Mouse (Mus musculus): ENCODE results near the gene Vmn1r40. TPM values are rescaled to one million over a fixed set of nuclear protein-coding genes. Genes with fewer than 3 reads are reported as not detected.

The Vmn1r40 gene
- not detected in 2 replicates for polyA plus RNA-seq (2015; fragmentation: Nextera tagmentation; extraction: Ambion mirVana)

DNA sequence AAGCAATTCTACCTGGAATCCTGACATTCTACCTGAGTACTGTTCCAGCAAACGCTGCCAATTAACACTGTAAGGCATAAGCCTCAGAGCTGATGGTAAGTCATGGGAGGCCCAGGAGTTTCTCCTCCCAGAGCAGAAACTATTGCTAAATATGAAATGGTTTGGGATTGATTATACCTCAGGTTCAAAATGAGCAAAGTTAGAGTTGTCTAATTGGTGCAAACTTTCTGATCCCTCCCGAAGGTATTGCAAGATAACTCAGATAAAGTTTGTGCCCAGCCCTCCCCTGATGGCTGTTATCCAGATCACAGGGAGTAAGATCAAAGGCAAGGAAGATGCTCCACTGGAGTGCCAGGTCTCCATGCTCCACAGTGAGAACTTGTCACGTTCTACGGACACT lies at the start of gene Vmn1r40:
Gene Vmn1r40, plus strand, starts transcription at position 301 of the 400 bp plus-strand sequence.
- ATAC-seq (replicated peaks) = no peak
- WGBS = 86% methylated on average over 4 of the region's 4 CpGs
- H3K27me3 ChIP-seq (replicated peaks) = no peaks in the 10 kb centered on the region

DNA sequence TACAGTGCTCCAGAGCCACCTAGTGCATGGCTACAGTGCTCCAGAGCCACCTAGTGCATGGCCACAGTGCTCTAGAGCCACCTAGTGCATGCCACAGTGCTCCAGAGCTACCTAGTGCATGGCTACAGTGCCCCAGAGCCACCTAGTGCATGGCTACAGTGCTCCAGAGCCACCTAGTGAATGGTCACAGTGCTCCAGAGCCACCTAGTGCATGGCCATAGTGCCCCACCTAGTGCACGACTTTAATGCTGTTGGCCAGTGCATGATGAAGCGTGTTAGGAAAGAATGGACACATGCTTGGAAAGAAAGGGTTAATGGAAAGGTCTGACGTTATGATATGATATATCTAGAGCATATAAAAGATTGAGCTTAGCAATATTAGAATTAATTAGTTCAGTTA lies 49.0 kb upstream of the Vmn1r40 start:
- H3K9ac ChIP-seq = no peak overlapping the region
- no peaks in the 10 kb centered on the region for H3K4me1 ChIP-seq
- no peaks in the 10 kb centered on the region for H3K9me3 ChIP-seq
- ATAC-seq (replicated peaks) = no peak
- H3K27me3 ChIP-seq (replicated peaks) = no peaks in the 10 kb centered on the region
- no peak overlapping the region for H3K4me2 ChIP-seq
- H3K36me3 ChIP-seq (replicated peaks) = no peaks in the 10 kb centered on the region; the same call in 1 of the 2 replicates
- 77% methylated on average over 3 of the region's 3 CpGs for WGBS
- H3K27ac ChIP-seq = no peak overlapping the region
- no peak overlapping the region for H3K4me3 ChIP-seq

More for the DNA sequence above, at the start of gene Vmn1r40:
- Histone ChIP-seq H3K4me1 (no peaks in the 10 kb centered on the region), H3K36me3 (replicated peaks) (no peaks in the 10 kb centered on the region), H3K9me3 (no peaks in the 10 kb centered on the region), H3K4me2 (no peak within 1 kb of the TSS), H3K27ac (no peak within 1 kb of the TSS), H3K9ac (no peak within 1 kb of the TSS), H3K4me3 (no peak within 1 kb of the TSS)

DNA sequence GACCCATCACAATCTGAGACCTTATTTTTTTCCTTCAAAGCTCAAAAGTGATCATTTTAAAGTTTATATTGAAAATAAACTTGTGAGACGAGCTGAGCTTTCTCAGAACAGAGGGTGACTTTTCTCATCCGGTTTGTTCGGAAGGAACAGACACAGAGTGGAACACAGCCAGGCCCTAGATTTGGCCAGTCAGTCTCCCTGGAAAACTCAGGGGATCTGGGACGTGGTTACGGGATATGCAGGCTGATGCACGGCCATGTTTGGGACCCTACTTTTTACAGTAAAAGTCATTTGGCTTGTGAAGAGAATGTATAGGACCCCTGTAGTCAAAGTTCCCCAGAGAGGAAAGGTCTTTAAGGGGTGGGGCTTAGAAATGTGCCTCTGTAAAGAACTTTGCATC lies 48.4 kb upstream of the Vmn1r40 start:
- Histone ChIP-seq H3K9ac (no peak overlapping the region), H3K4me1 (no peaks in the 10 kb centered on the region), H3K27me3 (replicated peaks) (no peaks in the 10 kb centered on the region), H3K27ac (no peak overlapping the region), H3K9me3 (no peaks in the 10 kb centered on the region), H3K4me3 (no peak overlapping the region), H3K36me3 (replicated peaks) (no peaks in the 10 kb centered on the region; the same call in 1 of the 2 replicates), H3K4me2 (no peak overlapping the region)
- ATAC-seq (replicated peaks) = no peak
- 86% methylated on average over 6 of the region's 6 CpGs for WGBS

DNA sequence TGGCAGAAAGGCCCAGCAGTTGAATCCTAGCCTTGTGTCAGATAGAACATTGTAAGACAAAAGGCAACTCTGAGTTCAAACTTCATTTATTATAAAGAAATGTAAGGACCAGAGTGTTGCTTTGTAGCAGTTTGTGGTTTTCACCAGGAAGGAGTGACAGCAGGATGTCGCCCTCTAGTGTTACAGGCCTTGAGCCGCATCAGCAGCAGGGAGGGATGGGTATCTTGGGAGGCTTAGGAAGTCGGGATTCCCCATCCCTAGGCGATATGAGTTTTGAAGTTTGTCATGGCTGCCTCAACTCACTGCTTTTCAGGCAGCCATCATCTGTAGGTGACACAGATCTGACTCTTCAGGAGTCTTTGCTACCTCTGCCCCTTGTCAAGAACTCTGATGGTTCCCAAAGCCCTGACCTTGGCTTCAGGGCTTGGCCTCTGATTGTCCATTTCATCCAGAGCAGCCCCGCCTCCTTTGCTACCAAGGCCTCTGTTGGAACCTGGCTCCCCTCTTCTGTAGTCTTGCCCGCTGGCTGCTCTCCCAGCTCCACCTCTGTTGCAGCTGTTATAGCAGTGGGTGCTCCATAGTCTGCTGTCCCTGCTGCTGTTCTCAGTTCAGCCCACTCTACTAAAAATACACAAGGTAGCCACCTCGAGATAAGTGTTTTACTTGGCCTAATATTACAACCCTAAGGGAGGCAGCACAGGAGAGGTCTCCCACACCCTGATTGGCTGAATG lies 47.5 kb upstream of the Vmn1r40 start:
- no peaks in the 10 kb centered on the region; the same call in 1 of the 2 replicates for H3K36me3 ChIP-seq (replicated peaks)
- H3K4me1 ChIP-seq = no peaks in the 10 kb centered on the region
- no peak overlapping the region for H3K4me2 ChIP-seq
- no peaks in the 10 kb centered on the region for H3K27me3 ChIP-seq (replicated peaks)
- H3K9me3 ChIP-seq = no peaks in the 10 kb centered on the region
- H3K4me3 ChIP-seq = no peak overlapping the region
- ATAC-seq (replicated peaks) = no peak
- H3K27ac ChIP-seq = no peak overlapping the region
- WGBS = 33% methylated on average over 7 of the region's 7 CpGs
- H3K9ac ChIP-seq = no peak overlapping the region

DNA sequence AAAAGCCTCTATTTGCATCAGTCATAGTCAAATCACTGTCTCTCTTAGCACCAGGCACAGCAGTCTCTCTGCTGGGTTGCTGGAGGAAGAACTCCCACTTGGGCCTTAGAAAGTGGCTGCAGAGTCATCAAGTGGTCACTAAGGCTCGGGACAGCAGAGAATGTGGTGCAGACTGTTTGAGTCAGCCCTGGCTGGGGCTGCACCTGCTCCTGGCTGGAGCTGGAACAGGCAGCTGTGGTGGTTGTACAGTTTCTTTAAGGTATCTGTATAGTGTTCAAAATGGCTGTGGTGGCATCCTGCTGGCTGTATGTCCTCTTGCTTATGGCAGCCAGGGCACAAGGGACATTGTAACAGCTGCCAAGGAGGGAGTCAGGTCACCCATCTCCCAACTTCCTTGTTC lies 46.9 kb upstream of the Vmn1r40 start:
- no peaks in the 10 kb centered on the region for H3K27me3 ChIP-seq (replicated peaks)
- no peak overlapping the region for H3K27ac ChIP-seq
- no peak overlapping the region for H3K4me3 ChIP-seq
- H3K36me3 ChIP-seq (replicated peaks) = no peaks in the 10 kb centered on the region; the same call in 1 of the 2 replicates
- H3K9me3 ChIP-seq = no peaks in the 10 kb centered on the region
- no peak for ATAC-seq (replicated peaks)
- H3K9ac ChIP-seq = no peak overlapping the region
- H3K4me1 ChIP-seq = no peaks in the 10 kb centered on the region
- no peak overlapping the region for H3K4me2 ChIP-seq
- 83% methylated on average over 1 of the region's 1 CpGs for WGBS

DNA sequence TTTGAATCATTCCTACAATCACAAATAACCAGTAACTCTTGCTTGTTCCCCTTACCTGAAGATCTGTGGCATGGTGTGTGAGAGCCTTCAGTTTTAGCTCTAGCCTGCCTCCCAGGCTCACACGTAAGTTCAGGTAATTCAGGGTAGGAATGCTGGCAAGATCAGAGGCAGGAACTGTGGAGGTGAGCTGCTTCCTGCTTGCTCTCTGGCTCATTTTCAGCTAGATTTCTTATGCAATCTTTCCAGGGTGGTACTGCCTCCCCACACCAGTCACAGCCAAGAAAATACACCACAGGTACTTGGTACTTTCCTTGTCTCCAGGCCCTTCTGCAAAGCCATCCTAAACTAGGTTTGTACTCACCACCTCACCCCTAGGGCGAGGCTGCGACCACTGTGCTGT lies 44.8 kb upstream of the Vmn1r40 start:
- Histone ChIP-seq H3K27me3 (replicated peaks) (no peaks in the 10 kb centered on the region), H3K4me3 (no peak overlapping the region), H3K9ac (no peak overlapping the region), H3K4me1 (no peaks in the 10 kb centered on the region), H3K27ac (no peak overlapping the region), H3K9me3 (no peaks in the 10 kb centered on the region), H3K36me3 (replicated peaks) (no peaks in the 10 kb centered on the region; the same call in 1 of the 2 replicates), H3K4me2 (no peak overlapping the region)
- no peak for ATAC-seq (replicated peaks)
- WGBS = 91% methylated on average over 3 of the region's 3 CpGs

DNA sequence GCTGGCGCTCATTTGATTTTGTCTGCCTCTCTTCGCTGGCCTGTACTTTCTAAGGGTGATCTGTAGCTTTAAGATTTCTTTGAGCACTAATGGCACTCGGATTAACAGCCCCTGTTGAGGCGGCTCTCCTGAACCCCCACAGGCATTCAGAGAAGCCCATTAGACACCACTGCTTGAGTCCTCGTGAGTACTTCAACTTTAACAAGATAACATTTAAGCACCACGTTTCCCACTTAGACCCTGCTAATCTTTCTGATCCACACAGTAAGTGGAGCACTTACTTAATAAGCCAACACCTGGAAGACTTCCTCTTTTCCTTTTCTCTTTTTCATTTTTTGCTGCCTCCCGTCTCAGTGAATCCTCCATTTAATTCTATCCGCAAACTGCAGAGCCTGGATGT lies 42.2 kb upstream of the Vmn1r40 start:
- WGBS = 43% methylated on average over 8 of the region's 8 CpGs
- no peaks in the 10 kb centered on the region for H3K9me3 ChIP-seq
- 0 out of 2 replicates have a peak, but pooled peaks have one; percentile 38 for ATAC-seq (replicated peaks)
- H3K4me1 ChIP-seq = no peaks in the 10 kb centered on the region
- H3K9ac ChIP-seq = no peak overlapping the region
- no peak overlapping the region for H3K4me2 ChIP-seq
- no peaks in the 10 kb centered on the region for H3K27me3 ChIP-seq (replicated peaks)
- H3K36me3 ChIP-seq (replicated peaks) = no peaks in the 10 kb centered on the region; the same call in 1 of the 2 replicates
- H3K27ac ChIP-seq = no peak overlapping the region
- H3K4me3 ChIP-seq = no peak overlapping the region

DNA sequence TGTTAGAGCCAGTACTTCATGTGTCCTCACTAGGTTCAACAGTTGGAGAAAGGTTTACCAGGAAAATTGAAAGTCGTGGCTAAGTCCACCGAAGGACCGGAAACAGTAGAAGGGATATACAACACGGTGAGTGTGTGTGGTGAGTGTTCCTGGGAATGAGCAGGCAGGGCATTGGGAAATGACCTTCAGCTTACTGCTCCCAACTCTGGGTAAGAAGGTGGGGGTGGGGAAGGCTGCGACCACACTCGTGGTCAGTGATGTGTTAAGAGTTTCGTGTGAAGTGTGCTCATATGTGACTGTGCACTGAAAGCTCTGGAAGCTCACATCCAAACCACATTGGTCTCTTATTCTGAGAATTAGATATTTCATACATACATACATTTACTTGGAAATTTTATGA lies 41.7 kb upstream of the Vmn1r40 start:
- Histone ChIP-seq H3K36me3 (replicated peaks) (no peaks in the 10 kb centered on the region; the same call in 1 of the 2 replicates), H3K27me3 (replicated peaks) (no peaks in the 10 kb centered on the region), H3K4me2 (no peak overlapping the region), H3K9ac (no peak overlapping the region), H3K27ac (no peak overlapping the region), H3K4me1 (no peaks in the 10 kb centered on the region), H3K9me3 (no peaks in the 10 kb centered on the region), H3K4me3 (no peak overlapping the region)
- 86% methylated on average over 7 of the region's 7 CpGs for WGBS
- ATAC-seq (replicated peaks) = no peak

DNA sequence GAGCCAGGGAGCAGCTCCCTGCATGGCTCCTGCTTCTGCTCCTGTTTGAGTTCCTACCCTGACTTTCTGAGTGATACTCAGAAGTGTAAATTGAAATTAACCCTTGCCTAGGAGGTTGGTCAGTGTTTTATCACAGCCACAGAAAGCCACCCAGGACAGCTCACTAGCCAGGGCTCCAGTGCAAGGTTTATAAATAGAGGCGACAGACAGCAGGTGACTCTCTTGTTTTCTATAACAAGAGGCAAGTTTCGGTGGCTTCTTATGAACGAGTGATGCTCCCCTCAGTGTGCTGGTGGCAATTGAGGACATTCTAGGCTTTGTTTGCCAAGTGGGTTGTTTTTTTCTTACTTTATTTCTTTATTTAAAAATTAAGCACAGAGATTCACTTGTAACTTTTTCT lies 40.4 kb upstream of the Vmn1r40 start:
- no peaks in the 10 kb centered on the region for H3K4me1 ChIP-seq
- no peak overlapping the region for H3K9ac ChIP-seq
- 89% methylated on average over 3 of the region's 3 CpGs for WGBS
- no peaks in the 10 kb centered on the region for H3K27me3 ChIP-seq (replicated peaks)
- H3K9me3 ChIP-seq = no peaks in the 10 kb centered on the region
- H3K4me3 ChIP-seq = no peak overlapping the region
- no peak for ATAC-seq (replicated peaks)
- H3K4me2 ChIP-seq = no peak overlapping the region
- no peaks in the 10 kb centered on the region; the same call in 1 of the 2 replicates for H3K36me3 ChIP-seq (replicated peaks)
- H3K27ac ChIP-seq = no peak overlapping the region

DNA sequence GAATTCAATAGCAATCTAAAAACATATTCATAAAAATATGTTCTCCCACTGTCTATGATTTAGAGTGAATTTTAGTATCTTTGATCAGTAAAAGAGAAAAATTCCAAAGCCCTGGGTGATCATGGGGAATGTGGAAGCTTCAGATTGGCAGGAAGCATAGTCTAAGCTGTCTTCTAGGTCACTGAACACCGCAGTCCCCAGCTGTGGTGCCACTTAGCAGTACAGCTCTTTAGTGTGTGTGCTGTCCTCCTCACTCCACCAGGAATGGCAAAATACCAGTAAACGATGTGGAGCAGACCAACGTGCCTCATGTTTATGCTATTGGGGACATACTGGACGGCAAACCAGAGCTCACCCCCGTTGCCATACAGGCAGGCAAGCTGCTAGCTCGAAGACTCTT lies 37.8 kb upstream of the Vmn1r40 start:
- Histone ChIP-seq H3K36me3 (replicated peaks) (no peaks in the 10 kb centered on the region; the same call in 1 of the 2 replicates), H3K27ac (no peak overlapping the region), H3K4me1 (no peaks in the 10 kb centered on the region), H3K9me3 (no peaks in the 10 kb centered on the region), H3K27me3 (replicated peaks) (no peaks in the 10 kb centered on the region), H3K4me2 (no peak overlapping the region), H3K4me3 (no peak overlapping the region), H3K9ac (no peak overlapping the region)
- WGBS = 83% methylated on average over 6 of the region's 6 CpGs
- no peak for ATAC-seq (replicated peaks)

DNA sequence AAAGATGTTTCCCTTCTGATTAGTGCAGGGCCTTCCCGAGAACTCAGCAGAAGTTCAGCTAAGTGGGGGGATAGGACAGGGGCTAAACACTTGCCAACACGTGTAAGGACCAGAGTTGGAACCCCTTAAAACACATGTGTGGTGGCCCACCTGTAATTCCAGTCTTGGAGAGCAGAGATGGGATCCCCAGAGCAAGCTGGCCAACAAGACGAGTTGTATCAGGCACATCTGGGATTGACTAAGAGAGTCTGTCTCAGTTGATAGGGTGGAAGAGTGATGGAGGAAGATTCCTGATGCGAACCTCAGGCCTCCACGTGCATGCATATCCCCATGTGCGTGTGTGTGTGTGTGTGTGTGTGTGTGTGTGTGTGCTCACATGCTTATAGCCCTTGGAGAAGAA lies 35.9 kb upstream of the Vmn1r40 start:
- no peaks in the 10 kb centered on the region for H3K27me3 ChIP-seq (replicated peaks)
- ATAC-seq (replicated peaks) = no peak
- H3K4me1 ChIP-seq = no peaks in the 10 kb centered on the region
- H3K9me3 ChIP-seq = no peaks in the 10 kb centered on the region
- H3K9ac ChIP-seq = no peak overlapping the region
- H3K4me3 ChIP-seq = no peak overlapping the region
- WGBS = 83% methylated on average over 6 of the region's 6 CpGs
- no peaks in the 10 kb centered on the region; the same call in 1 of the 2 replicates for H3K36me3 ChIP-seq (replicated peaks)
- no peak overlapping the region for H3K4me2 ChIP-seq
- H3K27ac ChIP-seq = no peak overlapping the region

DNA sequence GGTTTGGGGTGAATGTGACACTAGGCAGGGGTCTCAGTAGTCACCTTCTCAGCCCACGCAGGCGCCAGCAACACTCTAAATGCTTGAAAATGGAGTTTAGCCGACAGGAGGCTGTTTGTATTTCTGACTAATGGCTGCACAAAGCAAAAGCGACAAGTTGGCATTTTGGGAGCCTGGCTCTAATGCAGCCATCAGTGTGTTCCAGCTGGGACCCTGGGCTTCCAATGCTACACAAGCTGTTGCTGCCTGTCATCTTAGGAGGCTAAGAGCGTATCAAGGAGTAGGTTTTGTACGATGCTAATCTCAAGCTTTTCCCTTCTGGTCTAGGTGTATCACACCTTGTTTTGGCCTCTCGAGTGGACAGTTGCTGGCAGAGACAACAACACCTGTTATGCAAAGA lies 34.7 kb upstream of the Vmn1r40 start:
- no peaks in the 10 kb centered on the region for H3K27me3 ChIP-seq (replicated peaks)
- no peaks in the 10 kb centered on the region for H3K9me3 ChIP-seq
- ATAC-seq (replicated peaks) = no peak
- H3K9ac ChIP-seq = no peak overlapping the region
- no peak overlapping the region for H3K4me2 ChIP-seq
- 93% methylated on average over 7 of the region's 7 CpGs for WGBS
- no peak overlapping the region for H3K27ac ChIP-seq
- H3K36me3 ChIP-seq (replicated peaks) = no peaks in the 10 kb centered on the region; the same call in 1 of the 2 replicates
- H3K4me3 ChIP-seq = no peak overlapping the region
- H3K4me1 ChIP-seq = no peaks in the 10 kb centered on the region

Measured in midbrain, embryonic 15.5 days (tissue).